Mouse (Mus musculus) intestine, embryonic 16.5 days (tissue): ENCODE measurements around the gene Fxyd7. TPM values are rescaled to one million over a fixed set of nuclear protein-coding genes. Genes with fewer than 3 reads are reported as not detected.
A peak's percentile ranks its signal among the peaks of the same experiment; 100 is the strongest.

Experiments used
- ATAC-seq: fragments of 200-750 bp; cut with Nextera tagmentation; 2 replicates; pipeline ENCODE4 v1.8.0; 2017; ENCODE audit warnings: moderate TSS enrichment, moderate library complexity
- H3K27ac ChIP-seq: fragments of 300-500 bp; sonication (generic); 2 replicates; pipeline ENCODE4 v1.5.1; 2014; ENCODE audit warnings: mild to moderate bottlenecking, low read length
- H3K27me3 ChIP-seq: fragments of 300-500 bp; sonication (generic); replicated peaks from 2 replicates; pipeline ENCODE4 v1.6.1; 2014; ENCODE audit warnings: low read length, control low read depth, mixed read lengths; ENCODE audit not compliant: control insufficient read depth, insufficient read depth
- H3K36me3 ChIP-seq: fragments of 300-500 bp; sonication (generic); 2 replicates; pipeline ENCODE4 v1.6.1; 2014; ENCODE audit warnings: low read length, control low read depth; ENCODE audit not compliant: control insufficient read depth, insufficient read depth
- H3K4me1 ChIP-seq: fragments of 300-500 bp; sonication (generic); 2 replicates; pipeline ENCODE4 v1.6.1; 2014; ENCODE audit warnings: low read length, control low read depth, mixed read lengths; ENCODE audit not compliant: control insufficient read depth, insufficient read depth
- H3K4me2 ChIP-seq: fragments of 300-500 bp; sonication (generic); 2 replicates; pipeline ENCODE4 v1.6.1; 2014; ENCODE audit warnings: low read depth, low read length, control low read depth
- H3K4me3 ChIP-seq: fragments of 300-500 bp; sonication (generic); 2 replicates; pipeline ENCODE4 v1.5.1; 2014; ENCODE audit warnings: mild to moderate bottlenecking, low read length
- H3K9ac ChIP-seq: fragments of 300-500 bp; sonication (generic); 2 replicates; pipeline ENCODE4 v1.6.1; 2014; ENCODE audit warnings: low read depth, low read length
- H3K9me3 ChIP-seq: fragments of 300-500 bp; sonication (generic); 2 replicates; pipeline ENCODE4 v1.6.1; 2016; ENCODE audit warnings: low read length, control low read depth; ENCODE audit not compliant: control insufficient read depth
- WGBS: fragments of 180-500 bp; shearing (Covaris S2); extraction: QIAGEN DNeasy Blood & Tissue Kit; methylation state at CpG from one replicate; pipeline ENCODE4 v1.1.7; 2014; 5-methylcytosine and 5-hydroxymethylcytosine counted together
- microRNA-seq: library from miRNA; unstranded; fragments of <30 nt; microRNA quantifications from one replicate; pipeline ENCODE4, GENCODE M21; 2016
- polyA plus RNA-seq: library from polyadenylated mRNA; unstranded; fragments of >200 nt; fragmentation: Nextera tagmentation; extraction: Ambion mirVana; gene quantifications from 2 replicates; pipeline ENCODE4 v1.2.1, GENCODE M21; 2015

Fxyd7 gene
- polyA plus RNA-seq, 1 experiment from 2014 or later: 22.0 TPM

DNA sequence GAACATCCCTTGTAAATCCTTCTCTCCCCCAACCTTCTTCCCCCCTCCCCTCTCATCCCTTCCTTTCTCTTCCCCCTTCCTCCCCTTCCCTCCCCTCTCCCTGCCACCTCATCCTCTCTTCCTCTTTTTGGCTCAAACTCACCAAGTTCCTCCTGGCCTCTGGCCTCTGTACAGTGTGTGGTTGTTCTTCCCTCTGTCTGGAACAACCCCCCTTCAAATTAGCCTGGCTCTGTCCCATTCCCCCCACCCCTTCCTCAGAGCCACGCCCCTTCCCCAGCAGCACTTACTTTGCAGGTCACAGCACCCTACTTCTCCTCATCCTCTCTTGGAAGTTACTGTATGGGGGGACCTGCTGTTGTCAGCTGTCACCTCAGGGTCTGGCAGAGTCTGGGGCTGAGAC is 43.1 kb downstream of the Fxyd7 start:
- Histone ChIP-seq H3K4me2 (no peak overlapping the region), H3K36me3 (no peaks in the 10 kb centered on the region), H3K4me3 (no peak overlapping the region), H3K9me3 (no peaks in the 10 kb centered on the region), H3K9ac (no peak overlapping the region), H3K27me3 (no peaks in the 10 kb centered on the region), H3K4me1 (peaks cover 5% of the 10 kb centered on the region; the same call in 1 of the 2 replicates), H3K27ac (no peak overlapping the region)
- ATAC-seq: 0 out of 2 replicates have a peak, but pooled peaks have one; percentile 26
- 71% methylated on average over 1 of the region's 1 CpGs for WGBS

DNA sequence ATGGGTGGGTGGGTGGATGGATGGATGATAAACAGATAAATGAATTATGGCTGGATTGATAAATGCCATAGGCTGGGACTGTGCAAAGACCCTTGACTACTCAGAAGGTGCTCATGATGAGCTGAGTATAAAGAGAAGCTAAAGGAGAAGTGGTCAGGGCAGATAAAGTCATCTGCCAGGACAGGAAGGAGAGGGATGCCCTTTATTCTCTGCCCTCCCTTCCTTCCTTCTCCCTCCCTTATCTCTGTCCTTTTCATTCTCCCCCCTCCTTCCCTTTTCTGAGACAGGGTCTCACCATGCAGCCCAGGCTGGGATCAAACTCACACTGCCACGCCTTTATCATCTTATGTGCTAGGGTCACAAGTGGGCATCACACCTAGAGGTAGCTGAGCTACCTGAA is 43.5 kb downstream of the Fxyd7 start:
- Histone ChIP-seq H3K4me3 (no peak overlapping the region), H3K27ac (no peak overlapping the region), H3K9ac (no peak overlapping the region), H3K4me1 (peaks cover 5% of the 10 kb centered on the region; the same call in 1 of the 2 replicates), H3K36me3 (no peaks in the 10 kb centered on the region), H3K27me3 (no peaks in the 10 kb centered on the region), H3K4me2 (no peak overlapping the region), H3K9me3 (no peaks in the 10 kb centered on the region)
- ATAC-seq: no peak
- WGBS: 77% methylated on average over 1 of the region's 1 CpGs

- 59% methylated on average over 8 of the region's 8 CpGs for WGBS
- no peak overlapping the region for H3K4me3 ChIP-seq
- H3K9ac ChIP-seq: no peak overlapping the region
- H3K36me3 ChIP-seq: no peaks in the 10 kb centered on the region
- H3K4me2 ChIP-seq: no peak overlapping the region
- H3K27me3 ChIP-seq: no peaks in the 10 kb centered on the region
- no peaks in the 10 kb centered on the region for H3K9me3 ChIP-seq
- ATAC-seq: no peak
- H3K27ac ChIP-seq: 0 out of 2 replicates have a peak overlapping the region, but pooled peaks have one; percentile 21
- peaks cover 6% of the 10 kb centered on the region for H3K4me1 ChIP-seq
Observed at GRCm38 (mm10) chr7:31002650-31003049, 48.6 kb downstream of the Fxyd7 start.

DNA sequence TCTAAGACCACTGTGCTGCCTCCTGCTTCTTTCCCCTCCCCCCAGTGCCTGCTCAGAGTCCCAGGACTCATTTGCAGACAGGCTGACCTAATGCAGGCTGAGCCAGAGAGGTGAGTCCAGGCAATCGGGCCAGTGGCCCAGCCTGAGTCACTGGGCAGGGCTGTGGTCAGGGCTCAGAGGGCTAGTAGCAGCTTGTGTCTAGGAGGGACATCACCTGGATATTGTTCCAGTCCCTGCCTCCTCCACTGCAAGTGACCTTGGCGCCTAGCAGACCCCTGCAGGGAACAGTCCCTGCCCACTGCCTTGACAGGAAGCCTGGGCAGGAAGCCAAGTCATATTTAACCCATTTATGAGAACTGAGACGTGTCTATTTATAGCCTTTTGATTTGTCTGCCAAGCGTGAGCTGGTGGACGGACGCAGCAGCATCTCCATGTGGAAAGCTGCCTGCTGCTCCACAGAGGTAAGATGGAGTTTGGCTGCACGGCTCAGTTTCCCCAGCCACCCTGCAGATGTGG is 50.7 kb downstream of the Fxyd7 start:
- Histone ChIP-seq H3K4me3 (no peak overlapping the region), H3K9ac (peak overlapping the region; percentile 38; the same call in 1 of the 2 replicates), H3K27me3 (no peaks in the 10 kb centered on the region), H3K4me1 (peaks cover 6% of the 10 kb centered on the region), H3K4me2 (no peak overlapping the region), H3K9me3 (no peaks in the 10 kb centered on the region), H3K36me3 (no peaks in the 10 kb centered on the region), H3K27ac (no peak overlapping the region)
- 19% methylated on average over 7 of the region's 7 CpGs for WGBS
- peak; percentile 68 for ATAC-seq

DNA sequence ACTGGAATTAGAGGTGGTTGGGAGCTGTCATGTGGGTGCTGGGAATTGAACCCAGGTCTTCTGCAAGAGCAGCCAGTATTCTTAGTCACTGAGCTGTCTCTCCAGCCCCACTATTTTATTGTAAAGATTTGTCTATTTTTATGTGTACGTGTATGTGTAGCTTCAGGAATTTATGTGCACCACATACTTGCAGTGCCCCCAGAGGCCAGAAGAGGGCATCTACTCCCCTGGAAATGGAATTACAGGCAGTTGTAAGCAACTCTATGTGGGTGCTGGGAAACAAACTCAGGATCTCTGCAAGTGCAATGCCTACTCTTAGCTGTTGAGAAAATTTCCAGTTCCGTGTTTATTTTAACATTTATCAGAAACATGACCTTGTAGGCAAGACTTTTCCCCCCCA is 54.8 kb downstream of the Fxyd7 start:
- ATAC-seq: no peak
- WGBS: 96% methylated on average over 2 of the region's 2 CpGs

DNA sequence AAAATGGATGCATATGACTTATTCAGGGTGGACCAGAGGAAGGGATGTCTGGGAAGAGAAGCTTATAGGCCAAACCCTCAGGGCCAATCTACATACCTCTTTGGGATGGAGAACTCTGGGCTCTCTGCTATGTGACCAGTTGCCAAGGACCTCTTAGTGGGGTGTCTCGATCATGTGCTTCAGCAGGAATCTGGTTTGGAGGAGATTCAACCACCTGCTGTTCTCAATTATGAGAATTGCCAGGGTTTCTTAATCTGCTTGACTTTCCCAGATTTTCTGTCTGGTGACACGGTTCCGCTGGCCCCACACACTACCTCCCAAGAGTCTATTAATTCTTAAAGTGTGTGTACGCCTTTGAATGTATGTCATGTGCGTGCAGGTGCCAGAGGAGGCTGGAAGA is 57.3 kb downstream of the Fxyd7 start:
- H3K9ac ChIP-seq: no peak overlapping the region
- no peak for ATAC-seq

More for the DNA sequence above, 54.8 kb downstream of the Fxyd7 start:
- no peaks in the 10 kb centered on the region for H3K27me3 ChIP-seq
- H3K4me2 ChIP-seq: no peak overlapping the region
- no peak overlapping the region for H3K27ac ChIP-seq
- no peak overlapping the region for H3K9ac ChIP-seq
- no peaks in the 10 kb centered on the region for H3K9me3 ChIP-seq
- H3K4me3 ChIP-seq: no peak overlapping the region
- peaks cover 6% of the 10 kb centered on the region for H3K4me1 ChIP-seq
- H3K36me3 ChIP-seq: no peaks in the 10 kb centered on the region

More for the DNA sequence above, 57.3 kb downstream of the Fxyd7 start:
- WGBS: 87% methylated on average over 5 of the region's 5 CpGs
- H3K27me3 ChIP-seq: no peaks in the 10 kb centered on the region
- H3K36me3 ChIP-seq: no peaks in the 10 kb centered on the region
- H3K27ac ChIP-seq: no peak overlapping the region
- H3K4me1 ChIP-seq: no peaks in the 10 kb centered on the region
- H3K9me3 ChIP-seq: no peaks in the 10 kb centered on the region
- H3K4me3 ChIP-seq: no peak overlapping the region
- no peak overlapping the region for H3K4me2 ChIP-seq

Small RNA genes lying within 50 kb of the gene (microRNA-seq; reads per million reads assigned to microRNA genes)
- not detected for gene Mir7050

Other genes starting within 250 kb of the Fxyd7 start
- 10.9 and 11.7 TPM in 2 replicates for gene Ffar2, start 227.7 kb downstream of the Fxyd7 start, polyA plus RNA-seq
- 0.78 TPM in 2 replicates for gene Ffar3, start 195.3 kb downstream of the Fxyd7 start, polyA plus RNA-seq
- gene Ffar1, start 189.9 kb downstream of the Fxyd7 start, polyA plus RNA-seq: 0.35 and 0.37 TPM in 2 replicates
- 0.62 and 0.70 TPM in 2 replicates for gene Cd22, start 171.1 kb downstream of the Fxyd7 start, polyA plus RNA-seq
- 0.31 TPM in 2 replicates for gene Mag, start 136.6 kb downstream of the Fxyd7 start, polyA plus RNA-seq
- not detected in 2 replicates for gene Hamp2, start 126.8 kb downstream of the Fxyd7 start, polyA plus RNA-seq
- gene Hamp, start 107.4 kb downstream of the Fxyd7 start, polyA plus RNA-seq: not detected in 2 replicates
- gene Usf2, start 94.7 kb downstream of the Fxyd7 start, polyA plus RNA-seq: 12.9 and 13.3 TPM in 2 replicates
- gene Lsr, start 78.0 kb downstream of the Fxyd7 start, polyA plus RNA-seq: 164 and 166 TPM in 2 replicates
- gene Fam187b, start 77.7 kb downstream of the Fxyd7 start, polyA plus RNA-seq: 12.8 and 13.7 TPM in 2 replicates
- gene Fxyd5, start 9.0 kb downstream of the Fxyd7 start, polyA plus RNA-seq: 22.5 and 26.9 TPM in 2 replicates
- gene Fxyd1, start 5.7 kb upstream of the Fxyd7 start, polyA plus RNA-seq: 62.6 and 71.9 TPM in 2 replicates
- 0.83 and 1.4 TPM in 2 replicates for gene Lgi4, start 7.9 kb upstream of the Fxyd7 start, polyA plus RNA-seq
- gene Fxyd3, start 25.2 kb upstream of the Fxyd7 start, polyA plus RNA-seq: 71.2 and 73.7 TPM in 2 replicates
- gene Hpn, start 63.8 kb upstream of the Fxyd7 start, polyA plus RNA-seq: 66.4 and 73.6 TPM in 2 replicates
- gene Scn1b, start 75.5 kb upstream of the Fxyd7 start, polyA plus RNA-seq: 0.16 and 1.0 TPM in 2 replicates
- 38.5 and 39.7 TPM in 2 replicates for gene Gramd1a, start 104.4 kb upstream of the Fxyd7 start, polyA plus RNA-seq
- not detected in 2 replicates for gene Scgb2b2, start 239.0 kb upstream of the Fxyd7 start, polyA plus RNA-seq
- not detected in 2 replicates for gene Scgb1b2, start 240.4 kb upstream of the Fxyd7 start, polyA plus RNA-seq